Mouse (Mus musculus): ENCODE data around the gene Zbtb1. TPM values are rescaled to one million over a fixed set of nuclear protein-coding genes. Genes with fewer than 3 reads are reported as not detected.

Gene Zbtb1
- polyA plus RNA-seq (2015; fragmentation: Nextera tagmentation; extraction: Ambion mirVana) = 3.1 and 3.4 TPM in 2 replicates

DNA sequence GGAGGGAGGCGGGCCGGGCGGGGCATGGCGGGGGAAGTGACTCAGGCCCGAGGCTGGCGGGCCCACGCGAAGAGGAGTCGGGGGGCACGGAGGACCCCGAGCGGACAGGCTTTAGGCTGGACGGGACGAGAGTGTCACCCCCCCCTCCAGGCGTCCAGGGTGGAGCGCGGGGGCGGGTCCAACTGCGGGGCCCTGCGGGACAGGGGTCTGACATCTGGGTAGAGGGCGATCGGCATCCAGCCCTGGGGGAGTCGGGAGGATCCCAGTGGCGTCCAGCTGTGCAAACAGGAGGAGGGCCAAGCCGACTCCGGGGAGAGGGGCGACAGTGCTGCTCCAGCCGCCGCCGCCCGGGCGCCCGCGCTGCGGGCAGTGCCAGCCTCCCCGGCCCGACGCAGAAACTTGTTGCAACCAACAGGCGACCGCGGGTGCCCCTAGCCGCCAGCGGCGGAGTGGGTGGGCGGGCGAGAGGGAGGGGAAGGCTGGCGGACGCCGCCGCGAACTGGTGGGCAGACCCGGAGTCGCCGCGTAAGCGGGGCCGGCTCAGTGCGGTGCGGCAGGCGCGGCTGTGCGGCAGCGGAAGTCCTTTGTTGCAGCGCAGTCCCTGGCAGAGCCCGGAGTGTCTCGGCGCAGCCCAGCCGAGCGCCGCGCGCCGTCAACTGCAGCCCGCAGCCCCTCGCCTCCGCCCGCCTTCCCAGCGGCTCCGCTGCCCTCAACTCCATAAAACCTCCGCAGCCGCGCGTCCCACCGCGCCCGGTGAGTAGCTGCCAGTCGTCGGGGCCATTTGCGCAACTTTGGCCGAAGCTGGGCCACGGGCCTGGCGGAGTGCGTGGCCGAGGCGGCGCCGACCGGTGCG lies at the start of gene Zbtb1:
Gene Zbtb1, plus strand, starts transcription at position 289 of the 853 bp plus-strand sequence.
- Histone ChIP-seq H3K27ac (ENCODE audit: low read length) (peak within 1 kb of the TSS; percentile 95), H3K4me2 (ENCODE audit: low read length) (peak within 1 kb of the TSS; percentile 72), H3K9me3 (replicated peaks; ENCODE audit: control insufficient read depth, low read length, poor library complexity, severe bottlenecking) (no peaks in the 10 kb centered on the region), H3K36me3 (ENCODE audit: control insufficient read depth, insufficient read depth, low read length) (no peaks in the 10 kb centered on the region), H3K9ac (ENCODE audit: low read depth, low read length) (peak within 1 kb of the TSS; percentile 96), H3K27me3 (ENCODE audit: control insufficient read depth, insufficient read depth, low read depth, low read length) (no peaks in the 10 kb centered on the region), H3K4me3 (ENCODE audit: low read depth, low read length) (peak within 1 kb of the TSS; percentile 88), H3K4me1 (ENCODE audit: control insufficient read depth, insufficient read depth, low read length) (peaks cover 30% of the 10 kb centered on the region)
- peak; percentile 67 for ATAC-seq
- under 1% methylated on average over 76 of the region's 99 CpGs for WGBS

DNA sequence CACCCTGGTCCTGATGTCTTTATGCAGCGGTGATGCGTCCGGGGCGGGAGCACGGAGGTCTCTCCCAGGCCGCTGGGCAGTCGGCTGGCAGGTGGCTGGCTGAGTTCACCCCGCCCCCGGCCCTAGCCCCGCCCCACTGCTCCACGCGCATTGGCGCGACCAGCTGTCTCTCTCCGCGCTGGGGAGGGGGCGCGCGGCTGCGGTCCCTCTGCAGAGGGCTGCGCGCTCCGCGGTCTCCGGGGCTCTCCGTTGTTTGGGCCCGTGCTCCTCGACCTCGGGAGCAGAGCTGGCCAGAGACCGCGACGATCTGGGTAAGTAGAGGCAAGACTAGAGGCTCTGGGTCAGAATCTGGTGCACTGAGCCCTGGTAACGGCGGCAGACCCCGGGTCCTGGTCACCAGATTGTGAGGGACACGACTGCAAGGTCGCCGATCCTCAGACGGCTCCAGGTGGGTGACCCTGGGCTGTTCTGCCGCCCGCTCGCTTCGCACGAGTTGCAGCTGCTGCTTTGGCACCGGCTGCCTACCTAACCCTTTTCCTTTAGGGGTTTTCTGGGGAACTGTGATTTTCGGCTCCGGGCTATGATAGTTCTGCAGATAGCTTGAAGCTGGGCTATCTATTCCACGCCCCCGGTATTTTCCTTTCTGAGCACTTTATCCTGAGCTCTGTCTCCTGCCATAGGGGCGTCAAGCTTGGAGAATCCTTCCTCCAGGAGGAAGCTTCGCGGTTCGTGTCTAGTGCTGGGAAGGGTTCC lies 45.2 kb upstream of the Zbtb1 start, which contains the start of gene Akap5:
Gene Akap5, plus strand, starts transcription at position 213 of the 753 bp plus-strand sequence.
- H3K36me3 ChIP-seq (ENCODE audit: control insufficient read depth, insufficient read depth, low read length) = peaks cover 5% of the 10 kb centered on the region; the same call in 1 of the 2 replicates
- H3K4me3 ChIP-seq (ENCODE audit: low read depth, low read length) = peak within 1 kb of the TSS; percentile 63
- ATAC-seq = peak; percentile 99
- no peaks in the 10 kb centered on the region for H3K27me3 ChIP-seq (ENCODE audit: control insufficient read depth, insufficient read depth, low read depth, low read length)
- no peaks in the 10 kb centered on the region for H3K9me3 ChIP-seq (replicated peaks; ENCODE audit: control insufficient read depth, low read length, poor library complexity, severe bottlenecking)
- H3K9ac ChIP-seq (ENCODE audit: low read depth, low read length) = peak within 1 kb of the TSS; percentile 74
- peak within 1 kb of the TSS; percentile 76 for H3K4me2 ChIP-seq (ENCODE audit: low read length)
- under 1% methylated on average over 48 of the region's 53 CpGs for WGBS
- peak within 1 kb of the TSS; percentile 78 for H3K27ac ChIP-seq (ENCODE audit: low read length)
- peaks cover 11% of the 10 kb centered on the region; the same call in 1 of the 2 replicates for H3K4me1 ChIP-seq (ENCODE audit: control insufficient read depth, insufficient read depth, low read length)

DNA sequence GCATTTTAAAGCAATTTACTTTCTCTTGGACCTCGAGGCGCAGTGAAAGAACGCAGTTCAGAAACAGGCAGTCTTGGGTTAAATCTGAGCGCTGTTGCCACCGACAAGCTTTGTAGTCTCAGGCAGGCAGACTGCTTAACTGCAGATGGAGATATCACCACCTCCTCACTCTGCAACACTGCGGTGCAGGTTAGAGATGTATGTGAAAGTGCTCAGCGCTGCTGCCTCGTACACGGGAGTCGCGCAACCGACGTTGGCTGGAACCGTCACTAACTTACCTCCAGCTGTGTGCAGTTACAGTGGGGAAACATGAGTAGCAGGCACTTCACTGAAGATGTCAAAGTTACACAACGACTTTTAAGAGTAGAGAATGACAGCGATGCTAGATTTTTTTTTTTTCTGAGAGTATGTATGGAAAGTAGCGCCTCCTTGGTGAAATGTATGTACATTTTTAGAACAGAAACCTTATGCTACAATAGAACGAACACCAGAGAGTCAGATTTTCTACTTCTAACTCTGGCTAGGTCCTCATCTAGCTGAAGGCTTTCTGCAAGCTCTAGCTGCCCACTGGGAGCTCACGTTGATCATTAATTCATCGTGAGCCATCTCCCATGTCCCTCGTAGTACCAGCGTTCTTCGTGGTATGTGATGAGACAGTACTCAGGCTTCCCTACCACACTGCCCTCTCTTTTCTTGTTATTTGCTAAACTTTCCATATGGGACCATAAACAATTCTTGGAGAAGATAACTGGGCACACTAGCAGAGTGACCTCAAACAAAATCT lies 43.4 kb upstream of the Zbtb1 start:
- Histone ChIP-seq H3K4me1 (ENCODE audit: control insufficient read depth, insufficient read depth, low read length) (peaks cover 11% of the 10 kb centered on the region; the same call in 1 of the 2 replicates), H3K27ac (ENCODE audit: low read length) (no peak overlapping the region), H3K9me3 (replicated peaks; ENCODE audit: control insufficient read depth, low read length, poor library complexity, severe bottlenecking) (no peaks in the 10 kb centered on the region), H3K9ac (ENCODE audit: low read depth, low read length) (no peak overlapping the region), H3K36me3 (ENCODE audit: control insufficient read depth, insufficient read depth, low read length) (peaks cover 13% of the 10 kb centered on the region; the same call in 1 of the 2 replicates), H3K27me3 (ENCODE audit: control insufficient read depth, insufficient read depth, low read depth, low read length) (no peaks in the 10 kb centered on the region), H3K4me2 (ENCODE audit: low read length) (no peak overlapping the region), H3K4me3 (ENCODE audit: low read depth, low read length) (no peak overlapping the region)
- ATAC-seq = no peak
- WGBS = 88% methylated on average over 23 of the region's 23 CpGs

DNA sequence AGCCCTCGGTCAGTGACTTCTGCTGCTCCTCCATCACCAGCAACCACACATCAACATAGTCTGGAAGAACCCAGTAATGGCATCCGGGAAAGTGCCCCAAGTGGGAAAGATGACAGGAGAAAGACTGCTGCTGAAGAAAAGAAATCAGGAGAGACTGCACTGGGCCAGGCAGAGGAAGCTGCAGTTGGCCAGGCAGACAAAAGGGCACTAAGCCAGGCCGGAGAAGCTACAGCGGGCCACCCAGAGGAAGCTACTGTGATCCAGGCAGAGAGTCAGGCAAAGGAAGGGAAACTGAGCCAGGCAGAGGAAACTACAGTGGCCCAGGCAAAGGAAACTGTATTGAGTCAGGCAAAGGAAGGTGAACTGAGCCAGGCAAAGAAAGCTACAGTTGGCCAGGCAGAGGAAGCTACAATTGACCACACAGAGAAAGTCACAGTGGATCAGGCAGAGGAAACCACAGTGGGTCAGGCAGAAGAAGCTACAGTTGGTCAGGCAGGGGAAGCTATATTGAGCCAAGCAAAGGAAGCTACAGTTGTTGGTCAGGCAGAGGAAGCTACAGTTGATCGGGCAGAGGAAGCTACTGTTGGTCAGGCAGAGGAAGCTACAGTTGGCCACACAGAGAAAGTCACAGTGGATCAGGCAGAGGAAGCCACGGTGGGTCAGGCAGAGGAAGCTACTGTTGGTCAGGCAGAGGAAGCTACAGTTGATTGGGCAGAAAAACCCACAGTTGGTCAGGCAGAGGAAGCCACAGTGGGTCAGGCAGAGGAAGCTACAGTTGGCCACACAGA lies 41.3 kb upstream of the Zbtb1 start:
- Histone ChIP-seq H3K4me2 (ENCODE audit: low read length) (no peak overlapping the region), H3K9ac (ENCODE audit: low read depth, low read length) (no peak overlapping the region), H3K27ac (ENCODE audit: low read length) (no peak overlapping the region), H3K4me3 (ENCODE audit: low read depth, low read length) (no peak overlapping the region), H3K4me1 (ENCODE audit: control insufficient read depth, insufficient read depth, low read length) (peaks cover 11% of the 10 kb centered on the region; the same call in 1 of the 2 replicates), H3K9me3 (replicated peaks; ENCODE audit: control insufficient read depth, low read length, poor library complexity, severe bottlenecking) (no peaks in the 10 kb centered on the region), H3K36me3 (ENCODE audit: control insufficient read depth, insufficient read depth, low read length) (peaks cover 13% of the 10 kb centered on the region; the same call in 1 of the 2 replicates), H3K27me3 (ENCODE audit: control insufficient read depth, insufficient read depth, low read depth, low read length) (no peaks in the 10 kb centered on the region)
- no peak for ATAC-seq
- 88% methylated on average over 6 of the region's 6 CpGs for WGBS

DNA sequence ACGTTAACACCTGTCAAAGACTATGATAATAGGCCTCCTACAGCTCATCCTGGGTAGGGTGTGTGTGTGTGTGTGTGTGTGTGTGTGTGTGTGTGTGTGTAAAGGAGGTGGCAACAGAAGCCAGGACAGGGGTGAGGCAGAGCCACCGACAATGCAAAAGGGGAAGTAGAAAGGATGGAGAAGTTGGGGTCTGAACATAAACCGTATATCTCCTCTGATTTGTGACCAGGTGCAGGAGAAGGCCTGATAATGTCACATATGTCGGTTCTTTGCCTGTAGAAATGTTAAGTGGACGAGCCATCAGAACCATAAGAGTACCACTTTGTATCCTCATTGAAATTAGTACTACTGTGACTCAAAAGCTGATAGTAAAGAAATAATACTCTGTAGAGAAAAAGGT lies 36.4 kb upstream of the Zbtb1 start:
- ATAC-seq = no peak
- Histone ChIP-seq H3K27me3 (ENCODE audit: control insufficient read depth, insufficient read depth, low read depth, low read length) (no peaks in the 10 kb centered on the region), H3K4me1 (ENCODE audit: control insufficient read depth, insufficient read depth, low read length) (no peaks in the 10 kb centered on the region), H3K9ac (ENCODE audit: low read depth, low read length) (no peak overlapping the region), H3K4me3 (ENCODE audit: low read depth, low read length) (no peak overlapping the region), H3K9me3 (replicated peaks; ENCODE audit: control insufficient read depth, low read length, poor library complexity, severe bottlenecking) (no peaks in the 10 kb centered on the region), H3K27ac (ENCODE audit: low read length) (no peak overlapping the region), H3K36me3 (ENCODE audit: control insufficient read depth, insufficient read depth, low read length) (peaks cover 7% of the 10 kb centered on the region; the same call in 1 of the 2 replicates), H3K4me2 (ENCODE audit: low read length) (no peak overlapping the region)
- 95% methylated on average over 5 of the region's 5 CpGs for WGBS

DNA sequence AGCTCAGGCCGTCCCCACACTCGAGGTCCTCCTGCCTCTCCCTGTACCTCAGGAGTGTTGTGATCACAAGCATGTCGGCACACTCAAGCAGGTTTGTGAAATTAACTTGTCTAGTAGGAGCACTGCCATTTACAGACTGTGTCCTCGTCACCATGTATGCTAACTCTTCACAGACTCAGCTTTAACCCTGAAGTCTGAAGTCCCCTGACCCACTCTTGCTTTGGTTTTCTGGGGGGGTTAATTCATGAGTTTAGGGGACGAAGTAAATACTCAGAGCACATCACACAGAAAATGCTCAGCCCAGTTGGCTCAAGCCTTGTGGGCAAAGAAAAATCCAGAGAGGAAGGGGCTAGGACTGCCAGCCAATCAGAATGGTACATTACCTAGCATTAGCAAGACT lies 34.4 kb upstream of the Zbtb1 start:
- 91% methylated on average over 5 of the region's 5 CpGs for WGBS
- Histone ChIP-seq H3K4me1 (ENCODE audit: control insufficient read depth, insufficient read depth, low read length) (no peaks in the 10 kb centered on the region), H3K27me3 (ENCODE audit: control insufficient read depth, insufficient read depth, low read depth, low read length) (no peaks in the 10 kb centered on the region), H3K4me2 (ENCODE audit: low read length) (no peak overlapping the region), H3K4me3 (ENCODE audit: low read depth, low read length) (no peak overlapping the region), H3K9ac (ENCODE audit: low read depth, low read length) (no peak overlapping the region), H3K36me3 (ENCODE audit: control insufficient read depth, insufficient read depth, low read length) (peaks cover 3% of the 10 kb centered on the region; the same call in 1 of the 2 replicates), H3K27ac (ENCODE audit: low read length) (no peak overlapping the region), H3K9me3 (replicated peaks; ENCODE audit: control insufficient read depth, low read length, poor library complexity, severe bottlenecking) (no peaks in the 10 kb centered on the region)
- ATAC-seq = no peak

DNA sequence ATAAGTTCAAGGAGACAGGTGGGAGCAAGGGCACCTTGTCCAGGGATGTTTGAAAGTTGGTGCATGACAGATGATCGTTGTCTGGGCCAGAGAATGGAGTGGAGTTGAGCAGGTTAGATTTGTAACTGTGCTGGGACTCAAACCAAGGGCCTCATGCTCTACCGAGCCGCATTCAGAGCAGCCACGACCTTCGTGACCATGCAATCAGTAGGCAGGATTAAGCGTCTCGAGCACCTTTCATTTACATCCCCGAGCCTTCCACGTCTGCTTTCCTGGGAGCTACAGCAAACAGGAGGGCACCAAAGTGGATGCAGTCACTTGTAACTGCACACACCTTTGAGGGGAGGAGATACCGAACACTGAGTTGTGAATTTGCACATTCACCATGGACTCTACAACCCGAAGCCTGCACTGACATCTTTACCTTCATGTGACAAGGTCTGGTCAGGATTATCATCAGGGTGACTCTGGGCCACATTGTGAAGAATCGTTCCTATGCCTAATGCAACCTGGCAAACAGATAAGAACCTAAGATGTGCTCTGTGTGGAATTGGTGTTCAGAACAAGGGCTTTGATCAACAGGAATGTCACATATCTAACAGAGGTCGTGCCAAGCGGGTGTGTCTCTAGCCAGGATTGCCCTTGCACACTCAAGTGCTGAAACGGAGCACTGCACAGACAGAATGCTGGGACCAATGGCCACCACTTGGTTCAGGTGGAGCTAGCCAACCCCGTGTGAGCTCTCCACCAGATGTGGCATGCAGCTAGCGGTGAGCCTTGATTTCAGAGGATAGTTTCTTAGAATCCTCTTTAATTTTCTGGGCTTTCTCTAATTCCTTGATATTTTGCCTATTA lies 33.7 kb upstream of the Zbtb1 start:
- Histone ChIP-seq H3K4me2 (ENCODE audit: low read length) (no peak overlapping the region), H3K9me3 (replicated peaks; ENCODE audit: control insufficient read depth, low read length, poor library complexity, severe bottlenecking) (no peaks in the 10 kb centered on the region), H3K27me3 (ENCODE audit: control insufficient read depth, insufficient read depth, low read depth, low read length) (no peaks in the 10 kb centered on the region), H3K27ac (ENCODE audit: low read length) (no peak overlapping the region), H3K4me3 (ENCODE audit: low read depth, low read length) (no peak overlapping the region), H3K36me3 (ENCODE audit: control insufficient read depth, insufficient read depth, low read length) (no peaks in the 10 kb centered on the region), H3K4me1 (ENCODE audit: control insufficient read depth, insufficient read depth, low read length) (no peaks in the 10 kb centered on the region), H3K9ac (ENCODE audit: low read depth, low read length) (no peak overlapping the region)
- ATAC-seq = no peak
- 82% methylated on average over 17 of the region's 17 CpGs for WGBS
